Mouse (Mus musculus): ENCODE data around the gene Gramd2. TPM values are rescaled to one million over a fixed set of nuclear protein-coding genes. Genes with fewer than 3 reads are reported as not detected.

Gene Gramd2
- total RNA-seq, 2 experiments from 2014 or later: 10.4 to 10.8 TPM

DNA sequence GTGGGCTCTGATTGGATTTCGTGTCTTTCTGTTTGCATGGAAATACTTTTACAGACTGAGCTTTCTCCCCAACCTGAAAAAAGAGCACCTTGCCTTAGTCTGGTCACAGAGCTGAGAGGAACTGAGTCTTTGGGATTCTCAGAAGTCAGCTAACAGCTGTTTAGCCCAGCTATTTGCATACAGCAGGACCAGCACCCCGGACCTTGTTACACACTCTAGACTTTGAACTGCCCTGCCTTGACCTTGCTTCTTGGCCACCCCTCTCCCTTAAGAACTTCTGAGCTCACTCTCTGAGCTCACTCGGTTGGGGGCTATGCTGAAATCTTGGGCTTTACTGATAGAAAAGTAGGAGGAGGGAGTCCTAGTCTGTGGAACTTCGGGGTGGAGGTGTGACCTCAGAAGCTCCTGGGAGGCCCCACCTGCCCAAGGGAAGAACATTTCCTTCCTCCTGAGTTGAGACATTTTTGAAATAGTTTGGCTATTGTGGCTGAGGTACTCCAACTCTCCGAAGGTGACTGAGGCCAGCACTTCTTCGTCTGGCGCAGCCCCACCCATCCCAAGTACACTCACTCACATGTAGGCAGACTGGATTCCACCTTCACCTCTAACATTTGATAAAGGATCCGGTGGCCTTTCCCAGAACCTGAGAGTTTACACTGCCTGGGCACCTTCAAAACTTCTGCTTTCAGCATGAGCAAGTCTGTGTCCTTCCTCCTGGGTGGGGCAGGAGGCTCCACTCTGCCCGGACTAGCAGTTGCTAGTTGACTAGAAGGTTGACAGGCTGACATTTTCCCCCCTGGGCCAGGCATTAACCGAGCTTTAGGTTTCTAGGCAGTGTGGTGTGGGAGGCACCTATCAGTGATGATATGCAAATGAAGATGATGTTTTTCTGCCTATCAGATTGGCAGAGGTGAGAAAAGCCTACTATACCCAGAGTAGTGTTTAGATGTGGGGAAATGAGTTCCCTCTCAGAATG, 27.2 kb downstream of the Gramd2 start:
- no peak for DNase-seq (ENCODE audit: low spot score in 2 of 2)

GRCm38 (mm10) chr9:59709225-59709624, 29.3 kb downstream of the Gramd2 start:
- no peak for DNase-seq (ENCODE audit: low spot score in 2 of 2)
- intact Hi-C loops (cut with DNase I): no loop called here

More for the DNA sequence above, 27.2 kb downstream of the Gramd2 start:
- intact Hi-C loops (cut with DNase I): no loop called here

- intact Hi-C loops (cut with DNase I): no loop called here
Observed at GRCm38 (mm10) chr9:59716275-59716898, 36.4 kb downstream of the Gramd2 start.

GRCm38 (mm10) chr9:59718237-59718636, 38.3 kb downstream of the Gramd2 start:
- intact Hi-C loops (cut with DNase I): no loop called here
- DNase-seq (ENCODE audit: low spot score in 2 of 2): no peak

More at GRCm38 (mm10) chr9:59716275-59716898, 36.4 kb downstream of the Gramd2 start:
- DNase-seq (ENCODE audit: low spot score in 2 of 2): no peak

DNA sequence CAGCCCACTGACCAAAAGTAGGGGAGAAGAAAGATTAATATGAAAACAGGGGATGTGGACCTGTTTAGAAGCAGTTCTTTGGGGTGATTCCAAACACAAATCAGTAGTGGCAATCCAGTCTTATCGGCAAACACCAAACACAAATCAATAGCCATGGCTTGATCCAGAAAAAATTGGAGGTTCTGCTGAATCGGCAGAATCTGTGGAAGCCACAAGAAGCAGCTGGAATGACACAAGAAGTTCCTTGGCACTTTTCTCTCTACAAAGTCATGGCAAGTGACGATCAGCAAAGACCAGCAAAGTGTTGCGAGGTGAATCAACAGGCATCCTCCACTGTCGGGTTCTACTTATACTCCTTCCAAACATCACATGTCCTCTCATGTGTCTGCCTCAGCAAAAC, 41.2 kb downstream of the Gramd2 start:
- no peak for DNase-seq (ENCODE audit: low spot score in 2 of 2)

GRCm38 (mm10) chr9:59723096-59723657, 43.2 kb downstream of the Gramd2 start:
- intact Hi-C loops (cut with DNase I): loop anchor here (5.0 to 10.0 kb wide), 2 partner anchors 244 to 512 kb away; no protein-coding TSS in a partner anchor
- DNase-seq (ENCODE audit: low spot score in 2 of 2): peak; percentile 67 to 72

More for the DNA sequence above, 41.2 kb downstream of the Gramd2 start:
- intact Hi-C loops (cut with DNase I): loop anchor here (5.0 to 10.0 kb wide), 2 partner anchors 246 to 514 kb away; no protein-coding TSS in a partner anchor

- DNase-seq (ENCODE audit: low spot score in 2 of 2): peak; percentile 38 to 45
- intact Hi-C loops (cut with DNase I): loop anchor here (5.0 to 10.0 kb wide), 2 partner anchors 243 to 511 kb away; no protein-coding TSS in a partner anchor
Observed at GRCm38 (mm10) chr9:59723791-59724442, 44.0 kb downstream of the Gramd2 start.

GRCm38 (mm10) chr9:59725515-59725914, 45.6 kb downstream of the Gramd2 start:
- DNase-seq (ENCODE audit: low spot score in 2 of 2): no peak
- intact Hi-C loops (cut with DNase I): loop anchor here (10.0 kb wide), 1 partner anchor 509 kb away; no protein-coding TSS in a partner anchor

DNA sequence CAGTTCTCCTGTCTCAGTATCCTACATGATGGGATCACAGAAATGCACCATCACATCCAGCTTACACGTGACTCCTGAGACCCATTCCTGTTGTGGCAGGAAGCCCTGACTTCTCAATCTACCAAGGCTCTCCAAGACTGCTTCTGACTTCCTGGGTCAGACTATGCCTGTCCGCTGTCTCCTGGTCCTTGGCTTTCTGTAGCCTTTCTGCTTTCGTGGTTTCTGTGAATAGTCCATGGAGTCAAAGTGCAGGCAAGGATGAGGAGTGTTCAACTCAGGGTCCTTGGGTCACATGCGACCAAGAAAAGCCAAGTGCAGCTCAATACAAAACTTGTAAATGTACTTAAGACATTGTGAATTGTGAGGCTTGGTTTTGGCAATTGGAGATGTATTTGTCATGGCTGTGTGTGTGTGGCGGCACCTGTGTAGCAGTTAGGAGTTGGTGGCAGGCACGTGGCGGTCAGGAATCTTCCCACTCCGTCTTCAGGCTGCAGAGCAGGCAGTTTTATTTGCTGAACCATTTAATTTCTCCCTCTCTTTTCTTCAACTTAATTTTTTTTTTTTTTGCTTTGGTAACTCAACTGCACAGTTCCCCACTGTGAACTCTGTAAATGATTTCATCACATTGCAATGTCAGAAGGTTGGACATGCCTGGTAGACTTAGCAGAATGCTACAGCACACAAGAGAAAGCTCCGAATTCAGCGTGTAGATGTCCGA, 47.8 kb downstream of the Gramd2 start:
- no peak for DNase-seq (ENCODE audit: low spot score in 2 of 2)
- intact Hi-C loops (cut with DNase I): loop anchor here (10.0 kb wide), 1 partner anchor 507 kb away; no protein-coding TSS in a partner anchor

DNA sequence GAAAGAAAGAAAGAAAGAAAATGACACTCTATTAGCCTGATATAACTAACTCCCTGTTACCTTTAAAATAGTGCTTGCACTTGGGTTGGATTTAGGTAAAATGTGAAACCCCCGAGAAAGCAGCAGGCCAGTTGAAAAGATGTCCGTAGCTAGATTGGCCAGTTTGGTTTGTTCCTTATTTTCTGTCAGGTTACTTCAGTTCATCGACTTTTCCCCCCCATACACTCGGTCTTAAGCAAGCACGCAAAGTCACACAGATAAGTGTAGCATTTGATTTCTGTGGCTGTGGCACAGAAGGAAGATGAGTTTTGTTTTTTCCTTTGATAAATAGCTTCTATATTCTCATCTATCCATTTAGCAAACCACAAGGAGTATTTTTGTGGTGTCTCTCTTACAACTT, 51.2 kb downstream of the Gramd2 start:
- no peak for DNase-seq (ENCODE audit: low spot score in 2 of 2)
- intact Hi-C loops (cut with DNase I): no loop called here

DNA sequence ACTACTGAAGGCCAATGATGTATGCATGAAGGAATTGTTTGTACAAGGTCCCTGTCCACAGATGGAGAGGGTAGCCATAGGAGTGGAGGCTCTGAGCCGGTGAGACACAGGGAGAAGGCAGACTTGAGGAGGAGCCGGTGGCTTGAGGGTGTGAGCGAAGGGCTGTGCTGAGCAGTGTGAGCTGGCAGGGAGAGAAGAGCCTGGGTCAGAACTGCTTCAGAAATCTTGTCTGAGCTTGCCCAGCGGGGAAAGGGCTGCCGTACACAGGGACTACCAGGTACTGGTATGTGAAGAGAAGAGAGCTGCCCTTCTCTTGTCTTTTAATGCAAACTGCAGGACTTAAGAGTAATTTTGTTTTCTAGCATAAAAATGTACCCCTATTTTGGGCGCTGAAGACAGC, 53.1 kb downstream of the Gramd2 start:
- no peak for DNase-seq (ENCODE audit: low spot score in 2 of 2)
- intact Hi-C loops (cut with DNase I): no loop called here

DNA sequence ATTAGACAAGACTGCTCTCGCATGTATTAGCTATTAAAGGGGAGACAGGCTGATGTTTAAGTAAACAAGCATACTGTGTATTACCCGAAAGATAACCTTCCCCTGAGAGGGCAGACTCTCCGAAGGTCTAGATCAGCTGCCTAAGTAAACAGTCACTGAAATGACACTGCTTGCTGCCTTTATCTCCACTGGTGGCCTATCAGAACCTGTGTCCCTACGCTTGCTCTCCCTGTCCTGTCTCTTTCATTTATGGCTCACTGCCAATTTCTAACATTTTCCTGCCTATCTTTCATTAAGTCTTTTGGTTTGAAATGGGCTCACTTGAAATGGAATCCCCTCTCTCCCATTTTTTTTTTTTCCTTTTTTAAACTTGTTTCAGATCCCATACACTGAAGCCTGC, 55.5 kb downstream of the Gramd2 start:
- intact Hi-C loops (cut with DNase I): no loop called here

GRCm38 (mm10) chr9:59740593-59740992, 60.6 kb downstream of the Gramd2 start:
- no peak for DNase-seq (ENCODE audit: low spot score in 2 of 2)
- intact Hi-C loops (cut with DNase I): no loop called here

More for the DNA sequence above, 55.5 kb downstream of the Gramd2 start:
- no peak for DNase-seq (ENCODE audit: low spot score in 2 of 2)

- DNase-seq (ENCODE audit: low spot score in 2 of 2): no peak
- intact Hi-C loops (cut with DNase I): no loop called here
Observed at GRCm38 (mm10) chr9:59743903-59744302, 64.0 kb downstream of the Gramd2 start.

DNA sequence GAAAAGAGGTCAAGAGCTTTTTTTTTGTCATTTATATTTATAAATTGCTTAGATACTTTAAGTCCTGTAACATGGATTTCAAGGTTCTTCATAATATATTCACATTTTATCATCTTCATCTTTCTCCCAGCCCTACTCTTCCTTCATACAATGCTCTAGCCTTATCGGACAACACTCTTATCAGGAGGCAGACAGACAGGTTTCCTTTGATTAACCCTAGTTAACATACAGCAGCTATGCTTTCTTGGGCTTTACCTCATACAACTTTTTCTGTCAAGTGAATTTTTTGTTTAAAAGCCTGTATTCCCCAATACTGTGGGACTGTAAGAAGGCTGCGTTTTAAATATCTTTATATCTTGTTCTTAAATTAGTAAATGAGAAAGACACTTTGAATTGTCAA, 68.4 kb downstream of the Gramd2 start:
- DNase-seq (ENCODE audit: low spot score in 2 of 2): no peak
- intact Hi-C loops (cut with DNase I): no loop called here

DNA sequence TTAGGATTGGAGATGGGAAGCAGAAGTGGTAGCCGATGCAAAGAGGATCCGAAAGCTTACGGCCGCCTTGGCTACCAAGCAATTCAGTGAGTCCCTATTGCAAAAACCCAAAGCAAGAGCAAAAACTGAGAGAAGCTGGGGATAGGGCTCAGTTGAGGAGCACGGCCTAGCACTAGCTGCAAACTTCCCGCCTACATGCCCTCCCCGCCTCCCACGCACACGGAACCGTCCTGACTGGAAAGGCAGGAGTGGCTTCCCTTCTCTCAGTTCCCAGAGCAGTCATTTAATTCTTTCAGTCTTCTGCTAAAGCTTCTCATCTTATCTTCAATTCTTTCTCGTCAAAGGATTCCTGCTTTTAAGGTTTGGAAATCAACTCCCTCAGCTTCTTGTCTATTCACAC, 69.0 kb downstream of the Gramd2 start:
- peak; percentile 16 to 17 for DNase-seq (ENCODE audit: low spot score in 2 of 2)
- intact Hi-C loops (cut with DNase I): no loop called here

- intact Hi-C loops (cut with DNase I): no loop called here
- no peak for DNase-seq (ENCODE audit: low spot score in 2 of 2)
Observed at GRCm38 (mm10) chr9:59749581-59750265, 69.8 kb downstream of the Gramd2 start.
